Mouse (Mus musculus): Measurements from ENCODE around the gene Sema6b.

Sema6b gene

GRCm38 (mm10) chr17:56139858-56140595 lies at the start of gene Sema6b:
Gene Sema6b (minus strand): TSS chr17:56140343.
- DNase-seq (ENCODE audit: low spot score), result peak; percentile 62

GRCm38 (mm10) chr17:56185281-56186141 lies 45.4 kb upstream of the Sema6b start:
- peak; percentile 28 for DNase-seq (ENCODE audit: low spot score)

GRCm38 (mm10) chr17:56183658-56184103 lies 43.5 kb upstream of the Sema6b start, which contains the start of gene Mydgf:
Gene Mydgf (minus strand): TSS chr17:56183920.
- peak; percentile 95 for DNase-seq (ENCODE audit: low spot score)

- DNase-seq (ENCODE audit: low spot score), result no peak
These were observed 43.0 kb upstream of the Sema6b start for GRCm38 (mm10) chr17:56182975-56183657.

- DNase-seq (ENCODE audit: low spot score), result no peak
These were observed 35.3 kb upstream of the Sema6b start for GRCm38 (mm10) chr17:56175416-56175815.

DNA sequence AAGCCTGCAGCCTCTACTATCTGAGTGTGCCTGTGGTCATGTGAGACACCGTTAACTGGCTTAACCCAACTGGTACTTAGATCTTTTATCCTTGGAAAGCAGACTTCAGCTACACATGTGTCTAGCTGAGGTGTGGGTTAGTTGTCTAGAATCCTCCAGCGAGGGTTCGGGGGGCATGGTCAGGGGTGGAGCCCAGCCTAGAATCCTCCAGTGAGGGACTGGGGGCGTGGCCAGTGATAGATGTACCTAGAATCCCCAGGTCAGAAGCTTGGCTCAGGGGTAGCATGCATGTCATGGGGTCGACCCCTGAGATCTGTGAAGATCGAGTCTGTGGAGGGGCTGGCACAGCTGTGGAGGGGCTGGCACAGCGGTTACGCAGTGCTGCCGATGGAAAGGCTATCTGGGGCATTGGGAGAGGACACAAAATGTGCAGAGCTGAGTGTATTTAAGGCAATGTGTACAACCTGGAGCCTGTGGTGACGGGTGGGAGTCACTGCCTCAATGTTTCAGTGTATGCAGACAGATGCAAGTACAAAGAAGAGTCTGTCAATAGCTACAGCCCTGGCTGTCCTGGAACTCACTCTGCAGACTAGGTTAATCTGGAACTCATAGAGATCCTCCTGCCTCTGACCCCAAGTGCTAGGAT lies 33.4 kb upstream of the Sema6b start:
- no peak for DNase-seq (ENCODE audit: low spot score)

- DNase-seq (ENCODE audit: low spot score), result no peak
These were observed 31.7 kb upstream of the Sema6b start for GRCm38 (mm10) chr17:56171881-56172280.

DNA sequence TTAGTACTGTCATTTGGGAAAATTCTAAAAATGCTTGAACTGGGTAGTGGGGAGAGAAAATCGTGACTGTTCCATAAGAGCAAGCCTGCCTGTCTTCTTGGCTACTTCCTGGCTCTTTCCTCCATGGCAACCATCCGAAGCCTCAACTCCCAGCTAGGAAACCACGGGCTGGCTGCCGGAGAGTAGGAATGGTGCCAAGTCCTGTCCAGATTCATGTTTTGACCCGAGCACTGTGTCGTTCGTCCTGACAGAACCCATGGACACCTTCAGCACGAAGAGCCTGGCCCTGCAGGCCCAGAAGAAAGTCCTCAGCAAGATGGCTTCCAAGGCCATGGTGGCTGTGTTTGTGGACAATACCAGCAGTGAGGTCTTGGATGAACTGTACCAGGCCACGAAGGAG lies 31.3 kb upstream of the Sema6b start:
- no peak for DNase-seq (ENCODE audit: low spot score)

- no peak for DNase-seq (ENCODE audit: low spot score)
These were observed 30.5 kb upstream of the Sema6b start for GRCm38 (mm10) chr17:56170636-56171035.

- no peak for DNase-seq (ENCODE audit: low spot score)
These were observed 29.7 kb upstream of the Sema6b start for GRCm38 (mm10) chr17:56169830-56170229.

- no peak for DNase-seq (ENCODE audit: low spot score)
These were observed 25.5 kb upstream of the Sema6b start for GRCm38 (mm10) chr17:56165671-56166070.

- no peak for DNase-seq (ENCODE audit: low spot score)
These were observed 24.4 kb upstream of the Sema6b start for GRCm38 (mm10) chr17:56164510-56164909.

- no peak for DNase-seq (ENCODE audit: low spot score)
These were observed 23.5 kb upstream of the Sema6b start for GRCm38 (mm10) chr17:56163523-56164102.

GRCm38 (mm10) chr17:56162231-56162774 lies 22.2 kb upstream of the Sema6b start, which contains the start of gene Tnfaip8l1:
Gene Tnfaip8l1 (plus strand): TSS chr17:56162477.
- peak; percentile 93 for DNase-seq (ENCODE audit: low spot score)

DNA sequence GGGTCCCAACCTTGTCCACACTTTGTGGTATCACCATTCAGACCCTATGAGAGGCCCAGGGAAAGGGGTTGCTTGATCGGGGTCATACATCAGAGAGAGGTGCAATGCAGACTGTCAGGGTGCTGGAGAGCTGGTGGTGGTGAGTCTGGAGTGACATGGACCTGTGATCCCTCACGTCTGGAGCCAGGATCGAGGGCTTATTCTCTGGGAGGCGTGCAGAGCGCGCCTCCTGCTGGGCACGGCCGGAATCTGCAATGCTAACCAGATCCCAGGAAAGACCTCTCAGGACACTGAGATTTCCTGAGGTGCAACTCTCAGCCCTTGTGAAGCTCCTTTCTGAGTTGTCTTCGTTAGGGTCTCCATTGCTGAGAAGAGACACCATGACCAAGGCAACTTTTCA lies 19.6 kb upstream of the Sema6b start:
- DNase-seq (ENCODE audit: low spot score), result peak; percentile 61

- DNase-seq (ENCODE audit: low spot score), result peak; percentile 78
These were observed 13.5 kb upstream of the Sema6b start for GRCm38 (mm10) chr17:56153643-56154042.

DNA sequence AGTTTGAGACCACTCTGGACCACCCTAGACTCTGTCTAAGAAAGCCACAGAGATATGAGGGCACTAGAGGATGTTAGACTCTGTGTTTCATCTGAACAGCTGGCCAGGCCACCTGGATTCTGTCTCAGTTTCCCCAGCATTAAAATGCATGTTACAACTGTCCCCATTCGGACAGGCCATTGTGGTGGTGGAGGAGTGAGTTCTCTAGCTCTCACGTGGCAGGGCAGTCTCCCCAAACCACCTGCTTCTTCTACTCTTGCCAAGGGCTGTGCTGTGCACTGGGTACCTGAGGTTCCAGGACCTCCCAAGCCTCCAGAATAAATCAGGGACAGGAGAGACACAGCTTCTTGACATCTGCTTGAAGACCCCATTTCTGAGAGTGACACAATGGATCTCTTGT lies 9.8 kb upstream of the Sema6b start:
- no peak for DNase-seq (ENCODE audit: low spot score)

GRCm38 (mm10) chr17:56148790-56149618 lies 8.9 kb upstream of the Sema6b start:
- DNase-seq (ENCODE audit: low spot score), result no peak

DNA sequence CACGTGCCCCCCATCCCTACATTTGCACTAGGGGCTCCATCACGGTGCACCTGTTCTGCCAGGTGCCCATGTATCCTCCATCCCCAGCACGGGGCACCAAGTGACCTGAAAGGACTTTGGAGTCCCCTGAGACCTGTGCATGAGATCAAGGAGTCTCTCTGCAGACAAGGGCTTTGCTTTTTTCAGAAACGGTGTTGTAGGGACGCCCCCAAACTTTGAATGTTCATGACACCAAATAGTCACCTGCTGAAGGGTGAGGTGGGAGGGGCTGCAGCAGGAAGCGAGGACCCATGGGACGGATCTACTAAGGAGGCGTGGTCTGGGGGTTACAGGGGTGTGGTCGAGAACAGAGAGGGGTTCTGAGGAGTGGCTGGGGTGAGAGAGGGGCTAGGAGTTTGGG lies 8.1 kb upstream of the Sema6b start:
- no peak for DNase-seq (ENCODE audit: low spot score)

- DNase-seq (ENCODE audit: low spot score), result no peak
These were observed 7.3 kb upstream of the Sema6b start for GRCm38 (mm10) chr17:56147420-56147819.
